Mouse (Mus musculus) heart, postnatal 0 days (tissue): Measurements from ENCODE around the gene Tmem132b.

Source experiments
- CTCF ChIP-seq: IDR thresholded peaks from 2 replicates; pipeline ENCODE4 v1.5.1; 2016; ENCODE audit warnings: antibody characterized with exemption, control low read depth, low read depth
- EP300 ChIP-seq: IDR thresholded peaks from 2 replicates; pipeline ENCODE4 v1.6.1; 2016; ENCODE audit warnings: antibody characterized with exemption, low read depth

DNA sequence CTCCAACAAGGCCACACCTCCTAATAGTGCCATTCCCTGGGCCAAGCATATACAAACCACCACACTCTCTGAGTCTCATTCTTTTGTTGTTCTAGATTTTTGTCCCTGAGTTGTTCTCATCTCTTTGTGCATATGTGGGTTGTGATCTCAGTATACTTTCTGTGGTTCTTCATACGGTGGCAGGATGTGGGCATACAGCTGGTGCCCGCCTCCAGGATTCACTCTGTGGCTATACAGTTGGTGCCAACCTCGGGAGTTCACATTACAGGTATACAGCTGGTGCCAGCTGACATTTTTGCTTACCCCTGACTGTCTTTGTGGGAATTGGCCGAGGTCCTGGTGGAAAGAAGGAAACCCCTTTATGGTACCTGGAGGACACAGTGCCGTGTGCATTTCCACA lies 53.6 kb downstream of the Tmem132b start:
- TF ChIP-seq CTCF = no peak
- no peak for TF ChIP-seq EP300
